Mouse (Mus musculus) naive thymus-derived CD4-positive, alpha-beta T cell, adult 5 months (primary cell): ENCODE data around the gene Rad23b. TPM values are rescaled to one million over a fixed set of nuclear protein-coding genes. Genes with fewer than 3 reads are reported as not detected.

Experiments
- polyA plus RNA-seq: library from polyadenylated mRNA; unstranded; fragments of 100-300 nt; shearing (Covaris generic); gene quantifications from one replicate; pipeline ENCODE4 v1.2.1, GENCODE M21; 2017

Gene Rad23b
- polyA plus RNA-seq = 54.8 TPM

DNA sequence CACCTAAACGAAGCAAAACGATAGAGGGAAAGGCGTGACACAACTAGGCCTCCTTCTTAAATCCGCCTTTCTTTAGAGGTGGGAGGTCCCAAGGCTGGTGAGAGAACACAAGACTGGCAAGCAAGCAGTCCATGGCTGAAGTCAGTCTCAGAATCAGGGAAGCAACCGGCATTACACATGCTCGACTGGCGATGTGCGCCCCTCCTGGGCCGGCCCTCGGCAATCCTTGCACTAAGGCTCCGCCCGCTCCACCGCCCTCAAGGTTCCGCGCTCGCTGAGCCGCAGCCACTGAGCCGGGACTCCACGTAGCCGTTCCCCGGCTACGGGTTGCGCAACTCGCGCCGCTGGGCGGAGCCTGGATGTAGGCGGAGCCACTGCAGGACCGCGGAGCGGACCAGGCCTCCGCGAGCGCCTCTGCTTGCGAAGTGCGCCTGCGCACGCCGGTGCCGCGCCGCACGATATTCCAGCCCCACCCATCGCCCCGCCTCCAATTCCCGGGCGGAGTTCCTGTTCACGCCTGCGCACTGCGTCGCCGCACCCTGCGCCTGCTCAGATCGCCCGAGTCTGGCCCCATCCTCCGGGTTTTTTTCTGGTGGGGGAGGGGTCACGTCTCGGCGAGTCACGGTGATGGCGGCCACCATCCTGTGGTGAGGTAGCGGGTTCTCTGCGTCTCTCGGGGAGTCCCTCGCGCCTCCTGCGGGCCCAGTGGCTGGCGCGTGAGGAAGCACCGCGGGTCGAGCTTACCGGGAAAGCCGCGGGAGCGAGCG lies at the start of gene Rad23b:
Gene Rad23b (plus strand): TSS at position 592 of the 767 bp plus-strand sequence.

Other genes starting within 250 kb of the Rad23b start
- gene Klf4, start 182.4 kb downstream of the Rad23b start, polyA plus RNA-seq = 2.7 TPM